Mouse (Mus musculus): ENCODE results near the gene Hemgn.

GRCm38 (mm10) chr4:46422625-46423024, 9.3 kb upstream of the Hemgn start:
- no peak for TF ChIP-seq CTCF (IDR thresholded peaks at IDR 0.05; ENCODE audit: control insufficient read depth, insufficient read depth, low read length)
- TF ChIP-seq POLR2A (IDR thresholded peaks at IDR 0.05; ENCODE audit: borderline replicate concordance, control insufficient read depth, low read depth, low read length), result no peak

Measured in bone marrow, adult 2 months (tissue).